Mouse (Mus musculus): ENCODE measurements around the gene Neurod1. TPM values are rescaled to one million over a fixed set of nuclear protein-coding genes. Genes with fewer than 3 reads are reported as not detected.

The Neurod1 gene
- polyA plus RNA-seq (2015; fragmentation: Nextera tagmentation; extraction: Ambion mirVana) = 12.8 and 22.7 TPM in 2 replicates

DNA sequence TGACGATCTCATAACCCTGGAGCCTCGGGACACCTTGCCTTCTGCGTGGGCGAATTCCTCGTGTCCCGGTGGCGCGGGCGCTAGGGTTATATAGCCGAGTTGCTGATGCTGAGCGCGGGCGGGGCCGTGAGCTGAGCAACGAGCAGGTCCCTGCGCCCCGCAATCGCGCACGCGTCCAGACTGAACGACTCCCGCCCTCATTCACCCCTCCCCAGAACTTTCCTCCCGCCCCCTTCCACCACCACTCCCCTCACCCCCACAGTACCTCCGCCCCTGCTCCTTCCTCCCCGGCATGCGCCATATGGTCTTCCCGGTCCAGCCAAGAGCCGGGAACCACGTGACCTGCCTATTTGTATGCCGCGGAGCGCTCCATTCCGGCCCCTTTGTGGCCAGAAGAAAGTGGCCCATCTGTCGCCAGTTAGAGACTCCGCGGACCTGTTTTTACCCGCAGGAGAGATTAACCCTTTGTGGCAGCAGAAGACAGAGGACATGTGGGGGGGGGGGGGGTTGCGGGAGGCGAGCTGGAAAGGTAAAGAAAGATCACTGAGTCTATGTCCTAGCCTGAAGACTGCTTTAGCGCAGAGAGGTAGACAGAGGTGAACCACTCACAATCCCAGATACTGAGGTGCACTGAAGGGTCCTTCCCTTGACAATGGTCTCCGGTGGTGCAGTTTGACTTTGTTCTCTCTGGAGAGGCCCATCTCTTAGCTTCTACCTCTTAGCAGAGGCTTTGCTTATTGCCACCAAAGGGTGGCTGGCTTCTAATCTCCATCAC is at the start of gene Neurod1, which contains the start of gene Cerkl:
Neurod1 (minus strand) TSS at position 177 of the 775 bp plus-strand sequence.
Cerkl (minus strand) TSS at position 211 of the 775 bp plus-strand sequence.
- Histone ChIP-seq H3K9ac (ENCODE audit: low read depth, low read length) (peak within 1 kb of the TSS; percentile 47; the same call in 1 of the 2 replicates), H3K36me3 (ENCODE audit: control insufficient read depth, insufficient read depth, low read length) (no peaks in the 10 kb centered on the region), H3K27me3 (ENCODE audit: control insufficient read depth, insufficient read depth, low read depth, low read length) (peaks cover 8% of the 10 kb centered on the region), H3K27ac (ENCODE audit: low read length) (peak within 1 kb of the TSS; percentile 49; the same call in 1 of the 2 replicates), H3K4me2 (ENCODE audit: low read length) (peak within 1 kb of the TSS; percentile 72), H3K4me1 (ENCODE audit: control insufficient read depth, insufficient read depth, low read length) (peaks cover 31% of the 10 kb centered on the region), H3K9me3 (replicated peaks; ENCODE audit: control insufficient read depth, low read length, poor library complexity, severe bottlenecking) (no peaks in the 10 kb centered on the region), H3K4me3 (ENCODE audit: low read depth, low read length) (peak within 1 kb of the TSS; percentile 48)
- ATAC-seq = peak; percentile 91
- under 1% methylated on average over 40 of the region's 42 CpGs for WGBS

DNA sequence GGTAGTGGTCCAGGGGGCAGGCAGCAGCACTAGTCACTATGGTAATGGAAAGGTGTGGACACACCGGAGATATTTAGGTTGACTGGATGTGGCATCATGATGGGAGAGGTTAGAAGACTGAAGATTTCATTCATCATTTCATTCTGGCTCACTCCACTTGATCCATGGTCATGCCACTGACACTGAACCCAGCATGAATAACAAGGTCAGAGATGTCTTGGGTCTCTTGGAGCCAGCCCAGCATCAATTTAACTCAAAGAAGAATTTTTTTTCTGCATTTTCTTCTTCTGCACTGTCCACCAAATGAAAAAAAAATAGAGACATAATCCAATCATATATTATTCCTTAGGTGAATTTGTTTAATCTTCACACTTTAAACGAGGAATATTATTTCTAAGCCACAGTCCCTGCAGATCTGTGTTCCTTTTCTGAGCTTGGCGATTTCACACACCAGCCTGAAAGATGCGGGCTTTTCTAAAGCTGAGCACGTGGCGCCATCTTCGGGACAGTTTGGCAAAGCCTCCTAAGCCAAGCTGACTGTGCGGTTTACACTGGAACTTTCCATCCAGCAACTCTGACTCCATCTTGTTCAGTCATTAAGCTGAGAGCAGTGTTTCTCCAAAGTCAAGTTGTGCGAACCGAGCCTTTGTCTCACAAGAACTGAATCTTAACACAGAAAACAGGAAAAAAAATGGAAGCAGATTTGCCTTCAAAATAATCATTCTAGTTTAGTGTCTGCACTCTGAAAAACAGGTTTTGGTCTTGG is 42.6 kb upstream of the Neurod1 start:
- H3K9me3 ChIP-seq (replicated peaks; ENCODE audit: control insufficient read depth, low read length, poor library complexity, severe bottlenecking) = no peaks in the 10 kb centered on the region
- H3K36me3 ChIP-seq (ENCODE audit: control insufficient read depth, insufficient read depth, low read length) = no peaks in the 10 kb centered on the region
- no peak overlapping the region for H3K9ac ChIP-seq (ENCODE audit: low read depth, low read length)
- no peak overlapping the region for H3K27ac ChIP-seq (ENCODE audit: low read length)
- no peak overlapping the region for H3K4me3 ChIP-seq (ENCODE audit: low read depth, low read length)
- no peak overlapping the region for H3K4me2 ChIP-seq (ENCODE audit: low read length)
- no peaks in the 10 kb centered on the region for H3K27me3 ChIP-seq (ENCODE audit: control insufficient read depth, insufficient read depth, low read depth, low read length)
- peak; percentile 85 for ATAC-seq
- no peaks in the 10 kb centered on the region for H3K4me1 ChIP-seq (ENCODE audit: control insufficient read depth, insufficient read depth, low read length)
- 22% methylated on average over 10 of the region's 10 CpGs for whole genome bisulfite sequencing

GRCm38 (mm10) chr2:79485127-79485526 is 28.6 kb upstream of the Neurod1 start:
- H3K9ac ChIP-seq (ENCODE audit: low read depth, low read length) = no peak overlapping the region
- H3K4me1 ChIP-seq (ENCODE audit: control insufficient read depth, insufficient read depth, low read length) = no peaks in the 10 kb centered on the region
- ATAC-seq = no peak
- H3K4me2 ChIP-seq (ENCODE audit: low read length) = no peak overlapping the region
- H3K36me3 ChIP-seq (ENCODE audit: control insufficient read depth, insufficient read depth, low read length) = no peaks in the 10 kb centered on the region
- no peaks in the 10 kb centered on the region for H3K9me3 ChIP-seq (replicated peaks; ENCODE audit: control insufficient read depth, low read length, poor library complexity, severe bottlenecking)
- H3K27ac ChIP-seq (ENCODE audit: low read length) = no peak overlapping the region
- 55% methylated on average over 3 of the region's 3 CpGs for WGBS
- no peaks in the 10 kb centered on the region for H3K27me3 ChIP-seq (ENCODE audit: control insufficient read depth, insufficient read depth, low read depth, low read length)
- no peak overlapping the region for H3K4me3 ChIP-seq (ENCODE audit: low read depth, low read length)

DNA sequence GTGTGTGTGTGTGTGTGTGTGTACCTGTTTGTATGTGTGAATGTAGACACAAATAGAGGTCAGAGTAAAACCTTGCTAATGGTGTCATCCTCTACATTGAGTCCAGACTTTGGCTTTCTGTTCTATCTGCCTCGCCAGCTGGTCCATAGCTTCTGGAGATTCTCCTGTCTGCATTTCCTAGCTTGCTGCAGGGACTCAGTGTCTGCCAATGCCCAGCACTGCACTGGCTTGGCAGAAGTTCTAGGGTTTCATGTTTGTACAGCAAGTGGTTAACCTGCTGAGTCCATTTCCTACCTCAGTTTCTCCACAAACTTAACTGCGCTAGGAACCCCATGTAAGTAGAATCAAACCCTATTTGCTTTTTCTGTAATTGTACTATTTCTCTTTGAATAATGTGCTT is 26.0 kb upstream of the Neurod1 start:
- no peak overlapping the region for H3K4me3 ChIP-seq (ENCODE audit: low read depth, low read length)
- no peak overlapping the region for H3K9ac ChIP-seq (ENCODE audit: low read depth, low read length)
- H3K4me2 ChIP-seq (ENCODE audit: low read length) = no peak overlapping the region
- 99% methylated on average over 2 of the region's 2 CpGs for WGBS
- ATAC-seq = no peak
- no peaks in the 10 kb centered on the region for H3K4me1 ChIP-seq (ENCODE audit: control insufficient read depth, insufficient read depth, low read length)
- H3K27ac ChIP-seq (ENCODE audit: low read length) = no peak overlapping the region
- no peaks in the 10 kb centered on the region for H3K27me3 ChIP-seq (ENCODE audit: control insufficient read depth, insufficient read depth, low read depth, low read length)
- H3K9me3 ChIP-seq (replicated peaks; ENCODE audit: control insufficient read depth, low read length, poor library complexity, severe bottlenecking) = no peaks in the 10 kb centered on the region
- no peaks in the 10 kb centered on the region for H3K36me3 ChIP-seq (ENCODE audit: control insufficient read depth, insufficient read depth, low read length)

DNA sequence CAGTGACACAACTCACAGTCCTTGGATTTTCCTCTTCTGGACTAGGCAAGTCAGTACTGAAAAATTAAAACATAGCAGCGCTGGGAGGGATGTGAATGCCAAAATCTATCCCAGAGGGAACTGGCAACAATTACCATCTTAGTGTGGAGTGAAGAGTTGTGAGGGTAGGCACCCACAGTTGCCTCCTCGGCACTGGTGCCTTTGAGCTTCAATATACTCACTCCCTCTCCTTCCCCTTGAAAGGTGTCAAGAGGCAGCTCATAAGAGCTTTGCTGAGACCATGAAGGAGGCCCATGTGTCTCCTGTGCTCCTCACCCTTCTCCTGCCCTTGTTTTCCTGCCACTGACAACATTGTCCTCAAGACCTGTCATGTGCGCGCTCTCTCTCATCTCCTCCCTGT is 5.9 kb upstream of the Neurod1 start:
- ATAC-seq = no peak

GRCm38 (mm10) chr2:79461861-79462260 is 5.3 kb upstream of the Neurod1 start:
- H3K4me1 ChIP-seq (ENCODE audit: control insufficient read depth, insufficient read depth, low read length) = peaks cover 16% of the 10 kb centered on the region
- H3K9me3 ChIP-seq (replicated peaks; ENCODE audit: control insufficient read depth, low read length, poor library complexity, severe bottlenecking) = no peaks in the 10 kb centered on the region
- ATAC-seq = no peak
- H3K4me3 ChIP-seq (ENCODE audit: low read depth, low read length) = no peak overlapping the region
- H3K27me3 ChIP-seq (ENCODE audit: control insufficient read depth, insufficient read depth, low read depth, low read length) = peaks cover 8% of the 10 kb centered on the region
- 73% methylated on average over 2 of the region's 2 CpGs for WGBS
- no peaks in the 10 kb centered on the region for H3K36me3 ChIP-seq (ENCODE audit: control insufficient read depth, insufficient read depth, low read length)
- no peak overlapping the region for H3K27ac ChIP-seq (ENCODE audit: low read length)
- H3K9ac ChIP-seq (ENCODE audit: low read depth, low read length) = no peak overlapping the region
- H3K4me2 ChIP-seq (ENCODE audit: low read length) = no peak overlapping the region

More for the DNA sequence above, 5.9 kb upstream of the Neurod1 start:
- peaks cover 7% of the 10 kb centered on the region for H3K27me3 ChIP-seq (ENCODE audit: control insufficient read depth, insufficient read depth, low read depth, low read length)
- no peaks in the 10 kb centered on the region for H3K36me3 ChIP-seq (ENCODE audit: control insufficient read depth, insufficient read depth, low read length)
- WGBS = 86% methylated on average over 4 of the region's 4 CpGs
- H3K4me2 ChIP-seq (ENCODE audit: low read length) = no peak overlapping the region
- no peaks in the 10 kb centered on the region for H3K9me3 ChIP-seq (replicated peaks; ENCODE audit: control insufficient read depth, low read length, poor library complexity, severe bottlenecking)
- no peak overlapping the region for H3K9ac ChIP-seq (ENCODE audit: low read depth, low read length)
- peaks cover 16% of the 10 kb centered on the region for H3K4me1 ChIP-seq (ENCODE audit: control insufficient read depth, insufficient read depth, low read length)
- no peak overlapping the region for H3K4me3 ChIP-seq (ENCODE audit: low read depth, low read length)
- H3K27ac ChIP-seq (ENCODE audit: low read length) = no peak overlapping the region

- no peaks in the 10 kb centered on the region for H3K9me3 ChIP-seq (replicated peaks; ENCODE audit: control insufficient read depth, low read length, poor library complexity, severe bottlenecking)
- no peak overlapping the region for H3K4me3 ChIP-seq (ENCODE audit: low read depth, low read length)
- peaks cover 8% of the 10 kb centered on the region for H3K27me3 ChIP-seq (ENCODE audit: control insufficient read depth, insufficient read depth, low read depth, low read length)
- H3K4me2 ChIP-seq (ENCODE audit: low read length) = no peak overlapping the region
- H3K27ac ChIP-seq (ENCODE audit: low read length) = no peak overlapping the region
- peaks cover 19% of the 10 kb centered on the region for H3K4me1 ChIP-seq (ENCODE audit: control insufficient read depth, insufficient read depth, low read length)
- 21% methylated on average over 2 of the region's 2 CpGs for WGBS
- no peak overlapping the region for H3K9ac ChIP-seq (ENCODE audit: low read depth, low read length)
- no peaks in the 10 kb centered on the region for H3K36me3 ChIP-seq (ENCODE audit: control insufficient read depth, insufficient read depth, low read length)
- ATAC-seq = no peak
Measured at GRCm38 (mm10) chr2:79460586-79460985, 4.0 kb upstream of the Neurod1 start.

GRCm38 (mm10) chr2:79460107-79460506 is 3.6 kb upstream of the Neurod1 start:
- Histone ChIP-seq H3K27ac (ENCODE audit: low read length) (no peak overlapping the region), H3K9me3 (replicated peaks; ENCODE audit: control insufficient read depth, low read length, poor library complexity, severe bottlenecking) (no peaks in the 10 kb centered on the region), H3K4me3 (ENCODE audit: low read depth, low read length) (peak overlapping the region; percentile 19), H3K4me2 (ENCODE audit: low read length) (peak overlapping the region; percentile 51), H3K36me3 (ENCODE audit: control insufficient read depth, insufficient read depth, low read length) (no peaks in the 10 kb centered on the region), H3K27me3 (ENCODE audit: control insufficient read depth, insufficient read depth, low read depth, low read length) (peaks cover 8% of the 10 kb centered on the region), H3K4me1 (ENCODE audit: control insufficient read depth, insufficient read depth, low read length) (peaks cover 24% of the 10 kb centered on the region), H3K9ac (ENCODE audit: low read depth, low read length) (peak overlapping the region; percentile 15; the same call in 1 of the 2 replicates)
- WGBS = 4% methylated on average over 14 of the region's 14 CpGs
- no peak for ATAC-seq

Measured in midbrain, embryonic 16.5 days (tissue).